Mouse (Mus musculus): ENCODE measurements around the gene Tspan11.

The Tspan11 gene

DNA sequence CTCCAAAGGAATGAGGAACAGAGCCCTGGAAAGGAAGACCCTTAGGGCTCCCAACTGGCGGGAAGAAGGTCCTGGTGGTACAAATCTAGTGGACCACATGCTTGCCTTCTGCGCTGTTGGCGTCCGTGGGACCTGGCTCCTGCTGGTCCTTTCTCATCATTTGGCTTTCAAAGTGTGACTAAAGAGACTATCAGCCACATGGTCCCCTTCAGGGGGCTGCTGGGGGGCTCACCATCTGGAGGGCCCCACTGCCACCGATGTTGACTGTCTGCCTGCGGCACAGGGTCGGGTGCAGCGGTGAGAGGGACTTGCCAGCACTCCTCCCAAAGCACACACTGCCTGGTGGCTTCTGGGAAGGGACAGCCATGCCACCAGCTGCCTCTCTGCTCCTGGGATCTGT, 105.6 kb downstream of the Tspan11 start:
- no peak for DNase-seq

GRCm38 (mm10) chr6:127996928-127997327, 109.5 kb downstream of the Tspan11 start:
- DNase-seq = no peak

GRCm38 (mm10) chr6:127999118-127999517, 111.7 kb downstream of the Tspan11 start:
- no peak for DNase-seq

- DNase-seq = no peak
Measured at GRCm38 (mm10) chr6:128000777-128001176, 113.4 kb downstream of the Tspan11 start.

DNA sequence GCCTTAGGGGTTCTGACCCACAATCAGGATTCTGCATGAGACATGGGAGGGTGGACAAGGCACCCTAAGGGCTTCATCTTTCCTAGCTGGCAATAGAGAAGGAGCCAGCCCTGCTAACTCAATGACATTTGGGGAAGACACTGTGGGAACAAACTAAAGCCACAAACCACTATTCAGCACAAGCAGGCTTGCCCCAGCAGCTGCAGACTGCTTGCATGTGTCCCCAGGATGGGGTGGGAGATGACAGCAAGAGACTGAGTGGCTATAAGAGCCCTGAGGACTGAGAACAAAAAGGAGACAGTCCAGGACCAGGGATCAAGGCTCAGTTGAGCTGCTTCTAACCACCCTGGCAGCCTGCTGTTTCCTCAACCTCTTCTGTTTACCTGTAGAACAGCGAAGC, 114.2 kb downstream of the Tspan11 start:
- no peak for DNase-seq

- DNase-seq = no peak
Measured at GRCm38 (mm10) chr6:128002104-128002503, 114.7 kb downstream of the Tspan11 start.

- no peak for DNase-seq
Measured at GRCm38 (mm10) chr6:128002667-128003066, 115.3 kb downstream of the Tspan11 start.

DNA sequence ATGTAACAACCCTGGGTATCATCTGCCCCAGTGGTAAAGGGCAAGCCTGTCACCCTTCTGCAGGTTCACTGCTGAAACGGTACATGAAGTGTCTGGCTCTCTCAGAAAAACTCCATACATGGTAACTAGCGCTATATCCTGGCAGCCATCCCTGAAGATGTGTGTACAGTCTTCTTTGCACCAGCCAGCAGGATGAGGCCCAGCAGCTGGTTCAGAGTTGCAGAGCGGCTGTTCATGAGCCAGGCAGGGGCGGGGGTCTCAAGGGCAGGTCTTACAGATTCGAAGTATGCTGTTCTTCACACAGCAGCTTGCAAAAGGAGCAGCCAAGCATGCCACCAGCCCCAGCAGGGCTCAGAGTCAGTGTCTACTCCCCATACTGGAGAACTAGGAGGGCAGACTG, 116.2 kb downstream of the Tspan11 start:
- no peak for DNase-seq

Measured in lung, adult 18-20 months (tissue).